Mouse (Mus musculus): Measurements from ENCODE around the gene Sec23a. TPM values are rescaled to one million over a fixed set of nuclear protein-coding genes. Genes with fewer than 3 reads are reported as not detected.
"Not testable (repeated sequence)": the region's sequence is repeated elsewhere in the genome, so short reads cannot be mapped to it uniquely, and the experiment has no call there.

Sec23a gene
- polyA plus RNA-seq, 1 experiment from 2014 or later = 94.6 TPM

DNA sequence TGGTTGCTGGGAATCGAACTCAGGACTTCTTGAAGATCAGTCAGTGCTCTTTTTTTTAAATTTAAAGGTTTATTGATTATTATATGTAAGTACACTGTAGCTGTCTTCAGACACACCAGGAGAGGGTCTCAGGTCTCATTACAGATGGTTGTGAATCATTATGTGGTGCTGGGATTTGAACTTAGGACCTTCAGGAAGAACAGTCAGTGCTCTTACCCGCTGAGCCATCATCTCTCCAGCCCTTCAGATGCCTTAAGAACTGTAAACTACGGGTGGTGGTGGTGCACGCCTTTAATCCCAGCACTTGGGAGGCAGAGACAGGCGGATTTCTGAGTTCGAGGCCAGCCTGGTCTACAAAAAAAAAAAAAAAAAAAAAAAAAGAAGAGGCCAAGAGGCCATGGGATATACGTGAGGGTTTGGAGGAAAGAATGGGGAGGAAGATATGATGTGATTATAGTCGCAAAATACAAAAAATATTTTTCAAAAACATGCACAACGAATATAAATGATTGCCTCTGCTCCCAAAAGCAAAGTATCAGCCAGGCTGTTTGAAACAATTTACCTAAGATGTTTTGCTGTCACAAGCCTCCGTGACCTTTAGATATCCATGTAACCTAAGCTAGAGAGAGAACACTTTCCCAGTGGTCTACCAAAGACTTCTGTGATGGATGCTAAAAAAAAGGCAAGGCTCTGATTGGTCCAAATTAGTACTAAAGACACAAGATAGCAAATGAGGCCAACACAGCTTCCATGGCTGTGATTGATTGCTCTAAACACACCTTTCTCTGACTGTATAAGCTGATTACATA lies 27.5 kb upstream of the Sec23a start:
- peak overlapping the region; percentile 32 for H3K4me2 ChIP-seq (replicated peaks)

DNA sequence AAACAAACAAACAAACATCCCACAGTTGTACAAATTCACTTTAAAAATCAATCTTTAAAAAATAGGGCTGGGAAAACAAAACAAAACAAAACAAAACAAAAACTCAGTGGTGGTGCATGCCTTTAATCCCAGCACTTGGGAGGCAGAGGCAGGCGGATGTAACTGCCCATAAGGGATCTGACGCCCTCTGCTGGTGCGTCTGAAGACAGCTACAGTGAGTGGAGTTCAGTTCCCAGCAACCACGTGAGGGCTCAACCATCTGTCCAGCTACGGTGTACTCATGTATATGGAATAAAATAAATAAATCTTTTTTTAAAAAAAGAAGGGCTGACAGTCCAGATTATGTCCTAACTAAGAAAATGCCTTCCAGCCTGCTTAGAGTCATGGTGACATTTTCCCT lies 20.3 kb upstream of the Sec23a start:
- no peaks in the 10 kb centered on the region for H3K9me3 ChIP-seq
- 77% methylated on average over 5 of the region's 5 CpGs for WGBS
- no peak overlapping the region for H3K4me3 ChIP-seq
- no peaks in the 10 kb centered on the region for H3K27me3 ChIP-seq
- ATAC-seq (ENCODE audit: low FRiP score, low read depth) = no peak
- no peaks in the 10 kb centered on the region for H3K4me1 ChIP-seq
- no peak overlapping the region for H3K9ac ChIP-seq (replicated peaks)
- peaks cover 8% of the 10 kb centered on the region for H3K36me3 ChIP-seq
- no peak overlapping the region for H3K27ac ChIP-seq (replicated peaks)
- no peak overlapping the region for H3K4me2 ChIP-seq (replicated peaks)

More for the DNA sequence above, 27.5 kb upstream of the Sec23a start:
- WGBS = 68% methylated on average over 10 of the region's 10 CpGs
- H3K27me3 ChIP-seq = no peaks in the 10 kb centered on the region
- peak overlapping the region; percentile 70 for H3K27ac ChIP-seq (replicated peaks)
- 0 out of 2 replicates have a peak, but pooled peaks cover 3% of the 10 kb centered on the region for H3K4me1 ChIP-seq
- no peaks in the 10 kb centered on the region for H3K9me3 ChIP-seq
- peak; percentile 13; the same call in 1 of the 2 replicates for ATAC-seq (ENCODE audit: low FRiP score, low read depth)
- peak overlapping the region; percentile 20; the same call in 1 of the 2 replicates for H3K4me3 ChIP-seq
- H3K9ac ChIP-seq (replicated peaks) = no peak overlapping the region
- H3K36me3 ChIP-seq = peaks cover 21% of the 10 kb centered on the region

DNA sequence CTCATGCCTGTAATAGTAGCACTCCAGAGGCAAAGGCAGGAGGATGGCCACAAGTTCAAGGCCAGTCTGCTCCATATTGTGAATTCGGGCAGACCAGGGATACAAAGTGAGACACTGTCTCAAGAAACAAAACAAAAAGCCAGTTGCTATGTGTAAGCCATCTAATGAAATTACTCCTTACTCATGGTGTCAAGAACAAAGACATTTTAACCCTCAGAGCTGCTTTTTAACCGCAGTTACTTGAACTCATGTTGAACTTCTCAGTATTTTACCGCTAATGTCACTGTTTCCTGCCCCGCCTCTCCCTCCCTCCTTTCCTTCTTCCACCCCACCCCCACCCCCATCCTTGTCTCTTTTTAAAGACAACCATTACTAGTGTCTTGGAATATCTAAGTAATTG lies 9.5 kb upstream of the Sec23a start:
- Histone ChIP-seq H3K36me3 (peaks cover 58% of the 10 kb centered on the region), H3K9ac (replicated peaks) (no peak overlapping the region), H3K27me3 (no peaks in the 10 kb centered on the region), H3K9me3 (no peaks in the 10 kb centered on the region), H3K4me3 (no peak overlapping the region), H3K4me2 (replicated peaks) (no peak overlapping the region), H3K4me1 (no peaks in the 10 kb centered on the region), H3K27ac (replicated peaks) (no peak overlapping the region)
- no peak for ATAC-seq (ENCODE audit: low FRiP score, low read depth)
- WGBS = 91% methylated on average over 4 of the region's 4 CpGs

DNA sequence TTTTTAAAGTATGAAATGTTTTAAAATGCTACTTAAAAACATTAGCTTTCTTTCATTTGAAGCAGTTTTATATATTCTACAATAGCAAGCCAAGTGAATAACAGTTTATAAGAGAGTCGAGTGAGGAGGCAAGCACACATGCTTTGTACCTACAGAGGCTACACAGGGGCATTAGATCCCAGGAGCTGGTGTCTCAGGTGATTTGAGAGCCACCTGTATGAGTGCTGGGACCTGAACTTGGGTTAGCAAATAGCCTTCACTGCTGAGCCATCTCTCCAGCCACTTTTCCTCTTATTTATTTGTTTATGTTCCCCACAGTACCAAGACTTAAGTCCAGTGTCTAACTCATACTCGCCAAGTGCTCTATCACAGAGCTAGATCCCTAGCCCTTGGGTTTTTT lies 8.1 kb upstream of the Sec23a start:
- no peak for ATAC-seq (ENCODE audit: low FRiP score, low read depth)
- Histone ChIP-seq H3K9me3 (no peaks in the 10 kb centered on the region), H3K4me3 (no peak overlapping the region), H3K27me3 (no peaks in the 10 kb centered on the region), H3K36me3 (peaks cover 50% of the 10 kb centered on the region), H3K27ac (replicated peaks) (no peak overlapping the region), H3K9ac (replicated peaks) (no peak overlapping the region), H3K4me1 (no peaks in the 10 kb centered on the region), H3K4me2 (replicated peaks) (no peak overlapping the region)
- 94% methylated on average over 2 of the region's 2 CpGs for WGBS

DNA sequence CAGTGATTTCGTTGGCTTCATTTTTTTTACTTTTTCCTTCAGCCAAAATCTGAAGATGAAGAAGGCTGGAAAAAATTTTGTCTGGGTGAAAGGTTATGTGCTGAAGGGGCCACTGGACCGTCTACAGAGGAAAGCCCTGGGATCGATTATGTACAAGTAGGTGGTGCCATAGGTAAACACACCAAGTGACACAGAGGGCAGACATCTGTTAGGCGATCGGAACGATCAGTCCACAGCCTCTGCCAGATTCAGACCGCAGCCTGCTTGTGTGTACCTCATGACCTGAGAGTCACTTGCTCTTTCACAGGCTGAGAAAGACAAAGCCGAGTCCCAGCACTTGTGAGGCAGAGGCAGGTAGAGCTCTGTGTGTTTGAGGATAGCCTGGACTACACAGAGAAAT lies 6.2 kb upstream of the Sec23a start:
- Histone ChIP-seq H3K27me3 (no peaks in the 10 kb centered on the region), H3K4me3 (no peak overlapping the region), H3K9me3 (no peaks in the 10 kb centered on the region), H3K36me3 (peaks cover 38% of the 10 kb centered on the region), H3K27ac (replicated peaks) (no peak overlapping the region), H3K4me2 (replicated peaks) (no peak overlapping the region), H3K9ac (replicated peaks) (no peak overlapping the region), H3K4me1 (no peaks in the 10 kb centered on the region)
- ATAC-seq (ENCODE audit: low FRiP score, low read depth) = no peak
- 86% methylated on average over 8 of the region's 8 CpGs for whole genome bisulfite sequencing

DNA sequence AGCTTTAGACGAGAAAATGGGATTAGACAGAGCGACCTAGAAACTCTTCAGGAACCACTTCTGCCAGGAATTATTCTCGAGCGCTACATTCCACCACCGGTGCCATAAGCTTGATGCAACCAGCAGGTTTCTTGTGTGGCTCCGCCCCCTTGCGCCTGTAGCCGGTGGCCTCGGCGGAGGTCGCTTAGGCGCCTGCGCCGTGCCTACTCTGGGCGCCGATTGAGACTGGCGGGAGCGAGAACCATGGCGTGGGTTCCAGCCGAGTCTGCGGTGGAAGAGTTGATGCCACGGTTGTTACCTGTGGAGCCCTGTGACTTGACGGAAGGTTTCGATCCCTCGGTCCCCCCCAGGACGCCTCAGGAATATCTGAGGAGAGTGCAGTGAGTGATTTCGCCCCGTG lies 1.4 kb upstream of the Sec23a start, which contains the start of gene Gemin2:
Gemin2 (plus strand) TSS at position 160 of the 400 bp plus-strand sequence.
- H3K4me1 ChIP-seq = peaks cover 8% of the 10 kb centered on the region
- WGBS = under 1% methylated on average over 28 of the region's 28 CpGs
- peak within 1 kb of the TSS; percentile 67 for H3K4me2 ChIP-seq (replicated peaks)
- H3K36me3 ChIP-seq = peaks cover 12% of the 10 kb centered on the region
- peak within 1 kb of the TSS; percentile 66 for H3K27ac ChIP-seq (replicated peaks)
- no peaks in the 10 kb centered on the region for H3K27me3 ChIP-seq
- peak; percentile 68 for ATAC-seq (ENCODE audit: low FRiP score, low read depth)
- H3K9ac ChIP-seq (replicated peaks) = peak within 1 kb of the TSS; percentile 65
- H3K9me3 ChIP-seq = no peaks in the 10 kb centered on the region
- peak within 1 kb of the TSS; percentile 71 for H3K4me3 ChIP-seq

DNA sequence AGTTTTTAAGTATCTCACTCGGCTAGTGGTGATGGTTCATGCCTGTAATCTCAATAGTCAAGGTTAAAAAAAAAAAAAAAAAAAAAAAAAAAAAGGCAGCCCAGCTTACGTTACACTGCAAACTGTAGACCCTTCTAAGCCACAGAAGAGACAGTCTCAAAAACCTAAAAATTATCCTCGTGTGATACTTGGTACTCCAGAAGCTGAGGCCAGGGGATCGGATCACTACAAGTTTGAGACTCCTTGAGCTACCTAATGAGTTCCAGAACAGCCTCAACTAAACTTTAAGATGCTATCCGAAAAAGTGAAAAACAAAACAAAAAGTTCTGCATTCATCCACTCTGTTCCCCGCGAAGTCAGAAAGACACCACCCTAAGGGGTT lies 884 bp upstream of the Sec23a start:
- no peaks in the 10 kb centered on the region for H3K9me3 ChIP-seq
- peaks cover 8% of the 10 kb centered on the region for H3K4me1 ChIP-seq
- peaks cover 8% of the 10 kb centered on the region for H3K36me3 ChIP-seq
- peak overlapping the region; percentile 71 for H3K4me3 ChIP-seq
- peak overlapping the region; percentile 67 for H3K4me2 ChIP-seq (replicated peaks)
- H3K27ac ChIP-seq (replicated peaks) = peak overlapping the region; percentile 66; the same call in 1 of the 2 replicates
- peak overlapping the region; percentile 65 for H3K9ac ChIP-seq (replicated peaks)
- no peaks in the 10 kb centered on the region for H3K27me3 ChIP-seq
- ATAC-seq (ENCODE audit: low FRiP score, low read depth) = no peak
- WGBS = 2% methylated on average over 7 of the region's 7 CpGs

DNA sequence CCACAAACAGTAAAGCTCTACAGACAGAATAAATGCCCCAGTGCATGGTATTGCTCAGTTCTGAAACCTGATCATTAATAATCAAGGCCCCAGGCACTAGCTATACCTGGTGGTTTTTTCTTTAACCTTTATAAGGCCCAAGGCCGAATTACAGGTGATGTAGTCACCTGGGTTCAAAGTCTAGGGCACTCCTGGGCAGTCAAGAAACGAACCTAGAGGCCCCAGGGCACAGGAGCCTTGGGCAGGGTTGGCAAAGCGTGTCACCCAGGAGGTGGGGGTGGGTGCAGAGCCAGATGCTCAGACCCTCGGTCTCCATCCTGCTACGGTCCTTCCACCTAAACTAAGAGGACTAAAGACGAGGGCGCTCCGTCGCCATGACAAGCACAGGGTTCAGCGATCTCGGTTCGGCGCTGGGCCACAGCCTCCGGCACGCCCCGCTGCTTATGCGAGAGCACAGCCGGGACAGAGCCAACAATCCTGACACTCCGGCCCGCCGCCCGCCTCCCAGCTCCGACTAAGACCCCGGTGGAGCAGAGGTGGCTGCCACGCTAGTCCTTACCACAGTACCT lies 458 bp downstream of the Sec23a start:
- no peaks in the 10 kb centered on the region for H3K9me3 ChIP-seq
- 1% methylated on average over 25 of the region's 25 CpGs for WGBS
- ATAC-seq (ENCODE audit: low FRiP score, low read depth) = no peak

DNA sequence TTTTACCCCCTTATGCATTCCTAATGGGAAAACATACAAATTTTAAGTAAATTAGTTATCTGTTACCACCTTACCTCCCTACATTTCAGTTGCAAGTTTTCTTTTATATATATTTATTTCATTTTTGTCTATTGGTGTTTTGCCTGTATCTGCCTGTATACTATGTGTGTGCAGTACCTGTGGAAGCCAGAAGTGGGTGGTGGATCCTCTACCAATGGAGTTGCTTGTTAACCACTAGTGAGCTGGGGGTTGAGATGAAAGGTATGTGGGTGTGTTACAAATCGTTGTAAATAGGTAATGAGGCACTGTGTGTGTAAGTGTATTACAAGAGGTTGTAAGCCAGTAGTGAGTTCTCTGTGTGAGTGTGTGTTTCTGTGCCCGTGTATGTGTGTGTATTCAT lies 1.3 kb downstream of the Sec23a start:
- ATAC-seq (ENCODE audit: low FRiP score, low read depth) = no peak
- peak overlapping the region; percentile 59 for H3K4me2 ChIP-seq (replicated peaks)
- 82% methylated on average over 2 of the region's 2 CpGs for WGBS
- peaks cover 8% of the 10 kb centered on the region for H3K4me1 ChIP-seq
- H3K27me3 ChIP-seq = no peaks in the 10 kb centered on the region
- H3K9me3 ChIP-seq = no peaks in the 10 kb centered on the region
- no peak overlapping the region for H3K9ac ChIP-seq (replicated peaks)
- peak overlapping the region; percentile 17; the same call in 1 of the 2 replicates for H3K4me3 ChIP-seq
- peaks cover 16% of the 10 kb centered on the region for H3K36me3 ChIP-seq
- no peak overlapping the region for H3K27ac ChIP-seq (replicated peaks)

More for the DNA sequence above, 458 bp downstream of the Sec23a start:
- Histone ChIP-seq H3K36me3 (peaks cover 9% of the 10 kb centered on the region), H3K9ac (replicated peaks) (peak overlapping the region; percentile 76), H3K27me3 (no peaks in the 10 kb centered on the region), H3K4me1 (peaks cover 8% of the 10 kb centered on the region), H3K4me2 (replicated peaks) (peak overlapping the region; percentile 59), H3K27ac (replicated peaks) (peak overlapping the region; percentile 83), H3K4me3 (peak overlapping the region; percentile 71)

DNA sequence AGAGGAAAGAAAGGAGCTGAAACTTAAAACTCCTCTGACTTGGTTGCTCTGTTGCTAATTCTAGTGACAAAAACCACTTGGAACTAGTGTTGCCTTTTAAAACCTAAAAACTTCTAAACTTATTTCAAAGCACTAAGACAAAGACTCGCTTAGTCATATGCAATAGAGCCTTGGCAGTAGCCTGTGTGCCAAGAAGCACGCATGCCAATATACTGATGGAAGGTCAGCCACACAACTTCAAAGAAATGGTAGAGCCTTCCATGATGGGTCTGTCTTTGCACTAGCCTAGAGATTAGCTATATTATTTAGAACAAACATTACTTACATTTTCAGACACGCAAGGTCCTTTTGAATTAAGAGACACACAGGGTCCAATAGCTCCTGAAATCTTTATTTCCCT lies 26.1 kb downstream of the Sec23a start:
- H3K4me3 ChIP-seq = no peak overlapping the region
- H3K4me1 ChIP-seq = no peaks in the 10 kb centered on the region
- H3K27ac ChIP-seq (replicated peaks) = no peak overlapping the region
- WGBS = 96% methylated on average over 3 of the region's 3 CpGs
- H3K9ac ChIP-seq (replicated peaks) = no peak overlapping the region
- H3K4me2 ChIP-seq (replicated peaks) = no peak overlapping the region
- ATAC-seq (ENCODE audit: low FRiP score, low read depth) = no peak
- no peaks in the 10 kb centered on the region for H3K27me3 ChIP-seq
- peaks cover 69% of the 10 kb centered on the region for H3K36me3 ChIP-seq
- no peaks in the 10 kb centered on the region for H3K9me3 ChIP-seq

DNA sequence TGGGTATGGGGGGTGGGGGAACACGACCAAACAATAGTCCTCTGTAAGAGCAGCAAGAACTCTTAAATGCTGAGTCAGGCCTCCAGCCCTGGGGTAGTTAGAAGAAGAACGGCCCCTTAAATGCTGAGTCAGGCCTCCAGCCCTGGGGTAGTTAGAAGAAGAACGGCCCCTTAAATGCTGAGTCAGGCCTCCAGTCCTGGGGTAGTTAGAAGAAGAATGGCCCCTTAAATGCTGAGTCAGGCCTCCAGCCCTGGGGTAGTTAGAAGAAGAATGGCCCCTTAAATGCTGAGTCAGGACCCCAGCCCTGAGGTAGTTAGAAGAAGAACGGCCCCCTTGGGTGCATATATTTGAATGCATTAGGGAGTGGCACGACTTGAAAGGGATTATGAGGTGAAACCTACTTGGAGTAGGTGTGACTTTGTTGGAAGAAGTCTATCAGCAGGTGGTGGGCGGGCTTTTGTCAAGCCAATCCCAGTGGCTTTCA lies 30.6 kb downstream of the Sec23a start:
- ATAC-seq (ENCODE audit: low FRiP score, low read depth); H3K4me1 ChIP-seq; H3K9ac ChIP-seq (replicated peaks); H3K27ac ChIP-seq (replicated peaks); H3K4me3 ChIP-seq; H3K9me3 ChIP-seq; H3K4me2 ChIP-seq (replicated peaks); H3K27me3 ChIP-seq: not testable (repeated sequence)
- H3K36me3 ChIP-seq = peaks cover 68% of the 10 kb centered on the region
- WGBS = 80% methylated on average over 6 of the region's 6 CpGs

DNA sequence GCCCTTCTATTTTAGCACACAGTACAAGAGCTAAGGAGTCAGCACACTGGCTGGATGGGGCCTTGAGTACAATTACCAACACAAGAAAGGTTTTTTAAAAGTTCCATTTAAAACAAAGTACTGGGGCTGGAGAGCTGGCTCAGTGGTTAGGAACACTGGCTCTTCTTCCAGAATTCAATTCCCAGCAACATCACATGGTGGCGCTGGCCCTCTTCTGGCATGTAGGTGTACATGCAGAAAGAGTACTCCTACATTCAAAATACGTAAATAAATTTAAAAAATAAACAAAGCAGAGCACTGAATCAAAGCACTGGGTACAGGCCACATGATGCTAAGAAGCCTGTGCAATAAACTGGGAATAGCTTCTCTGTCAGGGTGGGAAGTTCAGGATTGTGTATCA lies 34.9 kb downstream of the Sec23a start:
- Histone ChIP-seq H3K36me3 (peaks cover 48% of the 10 kb centered on the region), H3K27me3 (no peaks in the 10 kb centered on the region), H3K4me2 (replicated peaks) (no peak overlapping the region), H3K9me3 (no peaks in the 10 kb centered on the region), H3K4me1 (no peaks in the 10 kb centered on the region), H3K4me3 (no peak overlapping the region), H3K27ac (replicated peaks) (no peak overlapping the region), H3K9ac (replicated peaks) (no peak overlapping the region)
- WGBS = 85% methylated on average over 2 of the region's 2 CpGs
- ATAC-seq (ENCODE audit: low FRiP score, low read depth) = no peak

Data from midbrain, embryonic 12.5 days (tissue).